Mouse (Mus musculus) forebrain, postnatal 0 days (tissue): ENCODE results near the gene Kbtbd6. TPM values are rescaled to one million over a fixed set of nuclear protein-coding genes. Genes with fewer than 3 reads are reported as not detected.

Experiments used
- ATAC-seq: fragments of 200-750 bp; cut with Nextera tagmentation; 2 replicates; pipeline ENCODE4 v1.8.0; 2017; ENCODE audit warnings: mild to moderate bottlenecking, moderate library complexity
- DNase-seq: peaks from one replicate; pipeline ENCODE4 v3.0.0-alpha.2; 2015
- H3K27ac ChIP-seq: fragments of 300-500 bp; sonication (generic); 2 replicates; pipeline ENCODE4 v1.5.1; 2014; ENCODE audit warnings: low read depth, mild to moderate bottlenecking, antibody characterized with exemption, low read length, moderate library complexity, mixed read lengths
- H3K27me3 ChIP-seq: fragments of 300-500 bp; sonication (generic); 2 replicates; pipeline ENCODE4 v1.6.1; 2014; ENCODE audit warnings: mild to moderate bottlenecking, low read length, mixed read lengths; ENCODE audit not compliant: insufficient read depth
- H3K36me3 ChIP-seq: fragments of 300-500 bp; sonication (generic); 2 replicates; pipeline ENCODE4 v1.6.1; 2014; ENCODE audit warnings: mild to moderate bottlenecking, moderate library complexity; ENCODE audit not compliant: insufficient read depth
- H3K4me1 ChIP-seq: fragments of 300-500 bp; sonication (generic); 2 replicates; pipeline ENCODE4 v1.6.1; 2014; ENCODE audit warnings: antibody characterized with exemption; ENCODE audit not compliant: insufficient read depth
- H3K4me2 ChIP-seq: fragments of 300-500 bp; sonication (generic); 2 replicates; pipeline ENCODE4 v1.6.1; 2014; ENCODE audit warnings: low read depth, mild to moderate bottlenecking, moderate library complexity
- H3K4me3 ChIP-seq: fragments of 300-500 bp; sonication (generic); 2 replicates; pipeline ENCODE4 v1.5.1; 2014; ENCODE audit warnings: low read depth, low read length, mixed read lengths
- H3K9ac ChIP-seq: fragments of 300-500 bp; sonication (generic); 2 replicates; pipeline ENCODE4 v1.6.1; 2014; ENCODE audit warnings: mild to moderate bottlenecking
- H3K9me3 ChIP-seq: fragments of 300-500 bp; sonication (generic); 2 replicates; pipeline ENCODE4 v1.6.1; 2016; ENCODE audit warnings: low read length
- CTCF ChIP-seq: sonication (generic); IDR thresholded peaks from 2 replicates; pipeline ENCODE4 v1.5.1; 2016; ENCODE audit warnings: antibody characterized with exemption, control low read depth, low read depth
- WGBS: fragments of 180-500 bp; shearing (Covaris S2); extraction: QIAGEN DNeasy Blood & Tissue Kit; methylation state at CpG from one replicate; pipeline ENCODE4 v1.1.7; 2014; 5-methylcytosine and 5-hydroxymethylcytosine counted together
- polyA plus RNA-seq: library from polyadenylated mRNA; unstranded; fragments of >200 nt; fragmentation: Nextera tagmentation; extraction: Ambion mirVana; gene quantifications from 2 replicates; pipeline ENCODE4 v1.2.1, GENCODE M21; 2015
- total RNA-seq: library from RNA; depleted of rRNA; stranded (reverse); fragments of >200 nt; gene quantifications from 2 replicates; pipeline ENCODE4 v1.2.3, GENCODE M21; 2014

The Kbtbd6 gene
- total and polyA plus RNA-seq, 2 experiments from 2014 or later, result 1.2 to 3.7 TPM

GRCm38 (mm10) chr14:79460401-79460800 is 8.8 kb downstream of the Kbtbd6 start:
- ATAC-seq, result no peak
- Histone ChIP-seq H3K27ac (no peak overlapping the region), H3K4me1 (no peaks in the 10 kb centered on the region), H3K9ac (no peak overlapping the region), H3K4me2 (no peak overlapping the region), H3K27me3 (no peaks in the 10 kb centered on the region), H3K36me3 (peaks cover 37% of the 10 kb centered on the region), H3K4me3 (no peak overlapping the region), H3K9me3 (no peaks in the 10 kb centered on the region)
- DNase-seq, result no peak
- no peak for TF ChIP-seq CTCF
- WGBS, result 83% methylated on average over 1 of the region's 1 CpGs

GRCm38 (mm10) chr14:79460988-79461387 is 9.4 kb downstream of the Kbtbd6 start:
- DNase-seq, result no peak
- no peak for ATAC-seq
- Histone ChIP-seq H3K27ac (no peak overlapping the region), H3K9me3 (no peaks in the 10 kb centered on the region), H3K4me1 (no peaks in the 10 kb centered on the region), H3K4me3 (no peak overlapping the region), H3K36me3 (peaks cover 41% of the 10 kb centered on the region), H3K27me3 (no peaks in the 10 kb centered on the region), H3K4me2 (no peak overlapping the region), H3K9ac (no peak overlapping the region)
- 94% methylated on average over 4 of the region's 4 CpGs for WGBS
- no peak for TF ChIP-seq CTCF

DNA sequence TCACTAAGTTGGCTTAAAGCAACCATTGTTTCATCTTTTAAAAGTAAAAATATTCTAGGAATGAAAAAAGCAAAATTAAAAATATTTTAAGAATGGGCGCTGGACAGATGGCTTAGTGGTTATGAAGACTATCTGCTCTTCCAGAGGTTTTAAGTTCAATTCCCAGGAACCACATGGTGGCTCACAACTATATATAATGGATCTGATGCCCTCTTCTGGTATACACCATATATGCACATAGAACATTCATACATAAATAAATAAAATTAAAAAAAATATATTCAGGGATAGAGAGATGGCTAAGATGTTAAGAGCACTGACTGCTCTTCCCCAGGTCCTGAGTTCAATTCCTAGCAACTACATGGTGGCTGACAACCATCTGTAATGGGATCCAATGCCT is 14.0 kb downstream of the Kbtbd6 start:
- Histone ChIP-seq H3K9me3 (no peaks in the 10 kb centered on the region), H3K27ac (no peak overlapping the region), H3K4me1 (no peaks in the 10 kb centered on the region), H3K4me2 (no peak overlapping the region), H3K4me3 (no peak overlapping the region), H3K36me3 (peaks cover 66% of the 10 kb centered on the region), H3K27me3 (no peaks in the 10 kb centered on the region), H3K9ac (no peak overlapping the region)
- no peak for ATAC-seq
- no peak for DNase-seq
- WGBS, result 91% methylated on average over 1 of the region's 1 CpGs
- peak; percentile 22; the same call in 1 of the 2 replicates for TF ChIP-seq CTCF

- H3K27me3 ChIP-seq, result no peaks in the 10 kb centered on the region
- H3K9ac ChIP-seq, result no peak overlapping the region
- 20% methylated on average over 3 of the region's 3 CpGs for WGBS
- no peak; the same call in 1 of the 2 replicates for ATAC-seq
- H3K27ac ChIP-seq, result no peak overlapping the region
- H3K4me1 ChIP-seq, result no peaks in the 10 kb centered on the region
- H3K4me2 ChIP-seq, result no peak overlapping the region
- peak; percentile 80 for DNase-seq
- H3K4me3 ChIP-seq, result no peak overlapping the region
- peaks cover 59% of the 10 kb centered on the region for H3K36me3 ChIP-seq
- H3K9me3 ChIP-seq, result no peaks in the 10 kb centered on the region
- TF ChIP-seq CTCF, result peak; percentile 77
Observed at GRCm38 (mm10) chr14:79467621-79468020, 16.0 kb downstream of the Kbtbd6 start.

DNA sequence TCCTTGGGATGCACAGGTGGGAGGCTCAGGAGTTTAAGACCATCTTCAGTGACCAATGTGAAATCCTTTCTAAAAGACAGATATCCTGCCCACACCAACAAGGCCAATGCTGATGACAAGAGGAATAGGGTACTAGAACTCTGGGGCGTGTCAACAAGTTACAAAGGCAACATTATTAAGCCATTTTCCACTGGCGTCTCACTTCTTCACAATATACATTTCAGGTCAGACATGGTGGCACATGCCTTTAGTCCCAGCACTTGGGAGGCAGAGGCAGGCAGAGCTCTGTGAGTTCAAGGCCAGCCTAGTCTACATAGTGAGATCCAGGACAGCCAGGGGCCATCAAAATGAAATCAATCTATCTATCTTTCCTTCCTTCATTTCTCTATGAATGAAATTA is 21.7 kb downstream of the Kbtbd6 start:
- no peak for TF ChIP-seq CTCF
- H3K9ac ChIP-seq, result no peak overlapping the region
- no peaks in the 10 kb centered on the region for H3K9me3 ChIP-seq
- no peak overlapping the region for H3K4me2 ChIP-seq
- no peaks in the 10 kb centered on the region for H3K4me1 ChIP-seq
- ATAC-seq (no peak), DNase-seq (no peak)
- H3K27ac ChIP-seq, result no peak overlapping the region
- H3K27me3 ChIP-seq, result no peaks in the 10 kb centered on the region
- 85% methylated on average over 2 of the region's 2 CpGs for WGBS
- peaks cover 50% of the 10 kb centered on the region for H3K36me3 ChIP-seq
- no peak overlapping the region for H3K4me3 ChIP-seq

DNA sequence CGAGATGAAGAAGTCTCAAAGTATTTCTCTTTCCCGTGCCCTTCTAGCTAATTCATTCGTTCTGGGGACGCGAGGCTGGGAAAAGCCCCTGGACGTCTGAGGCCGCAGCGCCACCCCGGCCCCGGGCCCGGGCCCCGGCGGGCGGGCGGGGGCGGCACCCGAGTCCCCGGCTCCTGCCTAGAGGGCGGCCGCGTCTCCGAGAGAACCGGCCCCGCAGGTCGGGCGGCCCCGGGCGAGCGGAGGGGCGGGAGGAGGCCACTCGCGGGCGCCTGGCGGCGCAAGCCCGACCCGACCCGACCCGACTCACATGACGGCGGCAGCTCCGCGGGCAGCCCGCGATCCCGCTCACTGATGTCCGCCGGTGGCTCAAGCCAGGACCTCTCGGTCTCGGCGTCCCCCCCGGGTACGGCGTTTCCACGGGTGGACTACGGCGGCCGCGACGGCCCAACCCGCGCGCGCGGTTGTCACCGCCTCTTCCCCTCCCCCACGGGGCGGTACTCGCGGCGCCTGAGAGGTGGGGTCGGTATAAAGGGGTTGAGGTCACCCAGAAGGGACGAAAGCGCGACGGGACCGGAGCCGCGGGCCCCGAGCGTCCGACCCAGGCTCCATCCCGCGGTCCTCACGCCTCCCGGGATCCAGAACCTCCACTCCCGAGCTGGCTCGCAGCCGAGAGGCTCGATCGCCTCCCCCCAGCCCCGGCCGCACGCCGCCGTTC is 29.1 kb downstream of the Kbtbd6 start, which contains the start of gene Elf1:
TSS of gene Elf1 (plus strand) at position 571 of the 715 bp plus-strand sequence.
- H3K4me1 ChIP-seq, result peaks cover 15% of the 10 kb centered on the region; the same call in 1 of the 2 replicates
- no peak for TF ChIP-seq CTCF
- under 1% methylated on average over 82 of the region's 96 CpGs for WGBS
- ATAC-seq, result peak; percentile 77
- no peaks in the 10 kb centered on the region for H3K9me3 ChIP-seq
- peak within 1 kb of the TSS; percentile 96 for H3K4me3 ChIP-seq
- H3K27ac ChIP-seq, result peak within 1 kb of the TSS; percentile 98
- H3K4me2 ChIP-seq, result peak within 1 kb of the TSS; percentile 55
- H3K27me3 ChIP-seq, result no peaks in the 10 kb centered on the region
- DNase-seq, result peak; percentile 93
- H3K9ac ChIP-seq, result peak within 1 kb of the TSS; percentile 98
- H3K36me3 ChIP-seq, result peaks cover 6% of the 10 kb centered on the region

DNA sequence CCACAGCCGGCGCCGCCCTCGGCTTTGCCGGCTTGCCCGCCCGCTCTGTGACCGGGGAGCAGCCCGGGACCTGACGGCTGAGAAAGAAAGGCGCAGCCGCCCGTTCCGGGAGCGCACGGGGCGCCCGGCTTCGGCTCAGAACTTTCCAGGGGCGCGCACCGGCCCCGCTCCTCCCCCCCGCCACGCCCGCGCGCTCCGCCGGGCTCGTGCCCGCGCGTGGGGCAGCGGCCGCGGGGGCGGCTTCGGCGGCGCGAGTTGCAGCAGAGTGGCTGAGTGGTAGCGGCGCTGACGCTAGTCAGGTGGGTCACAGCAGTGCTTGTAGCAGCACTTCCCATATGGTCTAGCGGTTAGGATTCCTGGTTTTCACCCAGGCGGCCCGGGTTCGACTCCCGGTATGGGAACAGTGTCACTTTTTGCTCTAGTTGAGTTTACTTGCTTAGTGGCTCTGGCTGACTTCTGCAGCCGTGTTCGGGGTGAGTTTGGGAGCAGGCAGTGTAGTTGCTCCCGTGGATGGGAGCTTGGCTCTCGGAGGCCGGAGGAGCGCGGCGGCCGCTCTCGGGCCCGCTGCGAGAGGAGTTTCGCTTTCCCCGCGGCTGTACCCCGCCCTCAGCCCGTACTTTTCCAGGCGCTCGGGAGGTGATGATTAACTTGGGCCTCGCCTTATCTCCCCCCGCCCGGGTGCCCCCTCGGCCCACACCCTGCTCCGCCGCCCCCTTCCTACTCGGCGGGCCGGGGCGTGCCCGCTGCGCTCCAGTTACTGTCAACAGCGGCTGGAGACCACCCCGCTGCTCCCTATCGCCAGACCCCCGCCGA is 29.9 kb downstream of the Kbtbd6 start, which contains the start of gene Wbp4:
TSS of gene Wbp4 (minus strand) at position 182 of the 813 bp plus-strand sequence.
- H3K4me2 ChIP-seq, result peak within 1 kb of the TSS; percentile 55
- peak within 1 kb of the TSS; percentile 98 for H3K9ac ChIP-seq
- H3K4me1 ChIP-seq, result peaks cover 15% of the 10 kb centered on the region; the same call in 1 of the 2 replicates
- no peaks in the 10 kb centered on the region for H3K27me3 ChIP-seq
- under 1% methylated on average over 68 of the region's 86 CpGs for WGBS
- H3K36me3 ChIP-seq, result peaks cover 4% of the 10 kb centered on the region
- peak within 1 kb of the TSS; percentile 96 for H3K4me3 ChIP-seq
- no peaks in the 10 kb centered on the region for H3K9me3 ChIP-seq
- no peak for TF ChIP-seq CTCF
- H3K27ac ChIP-seq, result peak within 1 kb of the TSS; percentile 98
- DNase-seq (peak; percentile 99), ATAC-seq (peak; percentile 95)
